Mouse (Mus musculus) cerebellum, adult 8-10 months (tissue): ENCODE data around the gene Dph6.
"Not testable (repeated sequence)": the region's sequence is repeated elsewhere in the genome, so short reads cannot be mapped to it uniquely, and the experiment has no call there.

Experiments used
- DNase-seq: peaks from one replicate; pipeline ENCODE4 v3.0.0; 2022

Dph6 gene

DNA sequence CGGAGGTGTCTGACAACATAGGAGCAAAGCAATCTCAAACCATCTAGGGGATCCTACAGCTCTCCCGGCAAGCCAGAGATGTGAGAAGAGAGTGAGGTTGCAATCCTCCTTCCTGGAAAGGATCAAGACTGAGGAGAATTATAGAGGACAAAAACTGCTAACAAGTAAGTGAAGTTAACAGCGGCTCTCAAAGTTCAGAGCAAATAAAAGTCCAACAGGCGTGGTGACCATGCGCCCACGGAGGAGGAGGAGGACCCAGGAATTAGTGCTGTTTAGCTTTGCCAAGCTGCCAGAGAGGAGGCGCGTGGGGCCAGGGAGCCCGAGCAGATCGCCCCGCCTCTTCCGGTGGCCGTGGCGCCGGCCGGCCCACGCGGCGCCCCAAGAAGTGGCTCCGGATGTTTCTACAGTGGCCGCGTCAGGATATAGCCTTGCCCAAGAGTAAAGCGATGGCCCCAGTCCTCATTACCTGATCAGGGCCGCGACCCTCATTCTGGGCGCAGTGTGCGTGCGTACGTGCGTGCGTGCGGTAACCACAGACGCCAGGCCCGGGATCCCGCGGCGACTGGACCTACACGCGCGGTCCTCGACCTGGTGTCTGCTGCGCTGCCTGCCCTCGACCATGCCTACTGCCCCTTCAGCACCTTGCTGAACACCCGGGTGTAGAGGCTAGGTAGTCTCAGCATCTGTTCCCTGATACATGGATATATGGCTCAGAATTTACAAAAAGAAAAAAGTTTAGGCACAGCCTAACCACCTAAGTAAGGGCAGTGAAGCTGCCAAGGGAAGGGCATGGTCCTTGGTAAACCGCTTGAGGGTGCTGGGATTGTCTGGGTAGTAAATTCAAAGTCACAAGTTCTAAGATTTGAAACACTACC, at the start of gene Dph6:
Dph6 (minus strand) TSS at position 600 of the 875 bp plus-strand sequence.
- peak; percentile 90 for DNase-seq

DNA sequence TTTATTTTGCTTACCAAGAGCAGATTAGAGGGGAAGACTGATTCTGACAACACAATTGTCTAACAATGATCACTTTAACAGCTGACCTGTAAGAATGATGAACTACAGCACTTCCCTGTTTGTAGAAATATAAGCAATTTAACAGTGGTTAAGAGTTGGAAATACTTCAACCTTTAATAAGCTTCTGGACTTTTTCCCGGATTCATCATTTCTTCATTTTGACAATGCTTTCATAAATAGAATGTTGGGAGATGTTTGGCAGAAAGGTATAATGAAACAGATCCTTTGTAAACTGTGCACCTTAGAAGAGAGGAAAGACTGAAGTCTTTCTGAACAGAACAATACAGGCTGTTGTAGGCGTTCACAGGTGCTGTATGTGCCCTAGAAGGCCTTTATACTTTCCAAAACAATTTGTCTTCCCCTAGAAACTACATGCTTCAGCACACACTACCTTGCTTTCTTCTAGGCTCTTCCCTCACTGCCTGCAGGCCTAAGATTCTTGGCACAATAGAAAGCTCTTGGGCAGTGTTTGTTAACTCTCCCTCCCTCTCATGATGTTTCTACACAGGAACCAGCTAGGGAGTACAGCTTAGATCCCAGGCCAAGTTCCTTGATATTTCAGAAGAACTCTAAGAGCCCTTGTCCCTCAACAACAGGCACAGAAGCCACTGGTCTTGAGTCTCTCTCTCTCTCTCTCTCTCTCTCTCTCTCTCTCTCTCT, 46.4 kb upstream of the Dph6 start:
- no peak for DNase-seq

- DNase-seq = no peak
Observed at GRCm38 (mm10) chr2:114691607-114692006, 36.8 kb upstream of the Dph6 start.

DNA sequence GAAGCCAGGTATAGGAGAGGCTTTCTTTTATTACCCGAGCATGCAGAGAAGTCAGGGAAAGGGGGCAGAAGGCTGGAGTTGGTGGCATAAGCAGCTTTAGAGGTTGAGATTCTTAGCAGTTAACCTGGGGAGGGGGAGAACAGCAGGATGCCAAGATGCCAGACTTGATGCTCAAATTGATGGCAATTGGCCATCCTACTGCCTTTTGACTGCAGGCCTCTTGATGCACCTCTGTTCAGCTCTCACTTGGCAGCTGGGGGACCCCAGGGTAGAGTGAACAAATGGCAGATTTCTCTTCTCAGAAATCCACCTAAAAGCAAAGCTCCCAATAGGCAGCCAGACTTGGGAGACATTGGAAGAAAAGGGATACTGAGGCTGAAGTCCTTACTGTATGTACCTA, 32.7 kb upstream of the Dph6 start:
- no peak for DNase-seq

DNA sequence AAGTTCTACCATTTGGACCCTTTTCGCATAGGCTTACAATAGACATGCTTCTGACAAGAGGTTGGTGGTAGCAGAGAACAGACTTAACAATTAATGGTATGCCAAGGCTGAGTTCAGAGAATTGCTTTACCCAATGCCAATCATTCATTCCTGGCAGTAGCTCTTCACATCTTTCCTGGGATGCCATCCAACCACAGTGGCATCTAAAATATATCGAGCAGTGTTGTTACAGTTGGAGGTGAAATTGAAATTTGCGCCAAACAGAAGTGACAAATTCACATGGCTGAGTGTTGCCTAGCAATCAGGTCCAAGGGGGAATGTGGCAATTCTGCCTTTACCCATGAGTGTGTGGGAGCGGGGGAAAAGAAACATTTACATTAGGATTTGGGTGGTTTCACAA, 32.3 kb upstream of the Dph6 start:
- DNase-seq = no peak

DNA sequence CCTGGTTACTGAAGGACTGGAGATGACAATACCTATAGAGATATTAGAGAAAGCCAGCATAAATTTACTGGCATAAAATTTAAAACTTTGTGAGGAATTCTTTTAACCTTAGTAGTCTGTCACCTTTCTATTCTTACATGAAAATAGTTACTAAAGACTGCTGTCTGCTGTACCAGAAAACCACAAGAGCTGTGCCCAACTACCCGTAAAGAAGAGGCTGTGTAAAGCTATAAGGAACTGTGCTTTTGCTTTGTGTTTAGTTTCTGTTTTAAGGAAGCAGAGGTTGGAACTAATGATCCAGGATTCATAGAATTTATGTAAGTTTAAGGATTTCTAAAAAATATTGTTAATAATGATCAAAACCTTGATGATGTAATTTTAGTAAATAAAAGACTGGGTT, 19.1 kb upstream of the Dph6 start:
- DNase-seq = no peak

- no peak for DNase-seq
Observed at GRCm38 (mm10) chr2:114670983-114671382, 16.2 kb upstream of the Dph6 start.

GRCm38 (mm10) chr2:114658954-114659353, 4.2 kb upstream of the Dph6 start:
- no peak for DNase-seq

GRCm38 (mm10) chr2:114646240-114646639, 8.5 kb downstream of the Dph6 start:
- no peak for DNase-seq

- no peak for DNase-seq
Observed at GRCm38 (mm10) chr2:114643832-114644231, 10.9 kb downstream of the Dph6 start.

- no peak for DNase-seq
Observed at GRCm38 (mm10) chr2:114624683-114625082, 30.1 kb downstream of the Dph6 start.

DNA sequence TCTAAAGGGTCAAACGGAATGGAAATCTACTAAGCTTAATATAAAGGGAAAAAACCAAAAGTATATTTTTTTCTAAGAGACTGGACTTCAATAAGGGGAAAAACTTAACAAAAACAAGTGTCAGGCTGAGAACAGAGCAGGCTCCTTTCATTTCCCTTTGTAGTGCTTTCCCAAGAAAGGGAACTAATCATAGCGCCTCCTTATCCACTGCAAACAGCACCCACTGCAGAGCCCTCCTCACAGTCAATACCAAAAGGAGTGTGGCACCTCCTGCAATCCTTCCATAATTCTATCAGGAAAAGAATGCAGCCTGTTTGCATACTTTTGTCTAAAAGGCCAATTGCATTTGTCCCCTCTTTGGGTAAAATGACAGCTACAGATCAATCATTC, 32.2 kb downstream of the Dph6 start:
- no peak for DNase-seq

DNA sequence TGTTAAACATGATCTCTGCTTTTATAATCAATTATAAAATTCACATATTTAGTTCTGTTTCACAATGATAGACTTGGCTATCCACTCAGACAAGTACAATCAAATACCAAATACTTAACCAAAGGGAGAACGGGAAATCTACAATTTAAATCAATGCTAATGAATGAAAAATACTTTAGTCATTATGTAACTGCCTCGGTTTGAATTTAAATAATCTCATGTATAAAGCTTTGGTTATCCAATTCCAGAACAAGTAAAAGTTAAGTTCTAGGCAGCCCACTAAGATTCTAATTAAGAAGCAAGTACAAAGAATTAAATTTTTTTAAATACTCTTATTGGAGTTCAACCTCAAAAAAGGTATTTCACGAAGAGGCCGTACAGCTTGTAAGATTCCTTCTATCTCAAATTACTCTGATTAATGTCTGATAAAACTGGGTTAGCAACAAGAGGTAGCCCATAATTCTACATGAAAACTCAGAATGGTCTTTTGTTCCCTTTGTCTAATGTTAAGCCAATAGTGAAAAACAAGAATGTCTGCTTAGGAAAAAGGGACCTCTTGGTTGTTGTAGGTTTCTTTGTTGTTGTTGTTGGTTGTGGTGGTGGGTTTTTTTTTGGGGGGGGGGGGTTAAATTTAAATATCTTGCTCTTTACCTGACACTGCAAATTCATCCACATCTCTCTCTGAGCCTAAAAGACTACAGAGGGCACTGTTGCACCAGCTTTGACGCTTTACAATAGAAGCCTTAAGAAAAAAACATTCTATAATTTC, 32.8 kb downstream of the Dph6 start:
- DNase-seq = no peak

GRCm38 (mm10) chr2:114611576-114611975, 43.2 kb downstream of the Dph6 start:
- DNase-seq = no peak

- DNase-seq = no peak
Observed at GRCm38 (mm10) chr2:114610110-114610509, 44.7 kb downstream of the Dph6 start.

GRCm38 (mm10) chr2:114605202-114605601, 49.6 kb downstream of the Dph6 start:
- DNase-seq = not testable (repeated sequence)

DNA sequence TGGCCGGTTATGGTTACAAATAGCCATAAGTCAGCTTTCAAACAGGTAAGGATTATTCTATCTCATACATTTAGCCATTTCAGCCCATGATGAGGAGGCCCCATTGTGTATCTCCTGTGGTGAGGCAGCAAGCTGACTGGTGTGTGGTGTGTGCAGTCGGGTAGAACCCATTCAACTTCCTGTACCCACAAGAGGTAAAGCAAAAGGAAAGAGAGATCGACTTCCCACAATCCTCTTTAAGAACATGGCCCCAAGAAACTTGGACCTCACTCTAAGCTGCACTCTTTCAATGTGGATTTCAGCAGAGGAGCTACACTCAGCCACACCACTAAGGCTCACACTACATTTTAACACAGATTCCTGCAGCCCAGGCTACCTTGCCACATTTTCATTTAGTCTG, 53.6 kb downstream of the Dph6 start:
- DNase-seq = no peak

DNA sequence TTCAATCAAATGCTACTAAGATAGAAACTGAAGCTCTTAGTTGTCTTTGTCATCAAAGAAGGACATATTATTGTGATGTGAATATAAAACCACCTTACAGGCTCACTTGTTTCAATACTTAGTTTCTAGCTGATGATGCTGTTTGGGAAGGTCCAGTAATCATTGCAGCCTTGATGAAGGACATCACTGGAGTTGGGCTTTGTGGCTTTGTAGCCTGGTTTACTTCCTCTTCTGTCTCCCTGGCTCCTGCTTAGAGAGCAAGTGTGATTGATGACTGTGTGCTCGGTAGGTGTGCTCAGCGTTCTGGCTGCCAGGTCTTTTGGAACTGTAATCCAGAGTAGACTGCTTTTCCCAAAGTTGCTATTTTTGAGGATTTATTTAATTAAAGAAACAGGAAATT, 55.0 kb downstream of the Dph6 start:
- DNase-seq = no peak

DNA sequence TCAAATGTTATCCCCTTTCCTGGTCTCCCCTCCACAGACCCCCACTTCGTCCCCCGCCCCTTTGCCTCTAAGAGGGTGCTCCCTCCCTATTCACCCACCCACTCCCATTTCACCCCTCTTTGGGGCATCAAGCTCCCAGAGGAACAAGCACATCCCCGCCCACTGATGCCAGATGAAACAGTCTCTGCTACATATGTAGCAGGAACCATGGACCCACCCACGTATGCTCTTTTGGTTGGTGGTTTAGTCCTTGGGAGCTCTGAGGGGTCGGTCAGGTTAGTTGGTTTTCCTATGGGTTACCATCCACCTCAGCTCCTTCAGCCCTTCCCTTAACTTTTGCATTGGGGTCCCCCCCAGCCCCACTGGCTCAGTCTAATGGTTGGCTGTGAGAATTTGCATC, 61.4 kb downstream of the Dph6 start:
- DNase-seq = no peak

DNA sequence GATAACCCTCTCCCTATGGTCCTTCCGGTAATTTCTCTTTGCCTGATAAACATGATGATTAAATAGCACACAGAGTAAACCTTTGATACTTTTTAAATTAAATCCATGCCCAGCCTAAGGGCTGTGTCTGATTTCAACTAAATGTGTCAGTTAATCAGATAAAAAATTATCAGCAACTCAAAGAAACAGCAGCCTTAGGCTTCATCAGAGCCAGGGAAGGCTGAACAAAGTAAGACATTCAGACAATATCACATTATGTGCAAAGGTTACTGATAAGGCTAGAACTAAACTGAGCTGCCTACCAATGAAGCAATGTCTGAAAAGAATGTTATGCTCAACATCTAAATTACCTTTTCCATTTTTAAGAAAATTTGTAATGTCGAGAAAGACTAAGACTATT, 74.0 kb downstream of the Dph6 start:
- no peak for DNase-seq

DNA sequence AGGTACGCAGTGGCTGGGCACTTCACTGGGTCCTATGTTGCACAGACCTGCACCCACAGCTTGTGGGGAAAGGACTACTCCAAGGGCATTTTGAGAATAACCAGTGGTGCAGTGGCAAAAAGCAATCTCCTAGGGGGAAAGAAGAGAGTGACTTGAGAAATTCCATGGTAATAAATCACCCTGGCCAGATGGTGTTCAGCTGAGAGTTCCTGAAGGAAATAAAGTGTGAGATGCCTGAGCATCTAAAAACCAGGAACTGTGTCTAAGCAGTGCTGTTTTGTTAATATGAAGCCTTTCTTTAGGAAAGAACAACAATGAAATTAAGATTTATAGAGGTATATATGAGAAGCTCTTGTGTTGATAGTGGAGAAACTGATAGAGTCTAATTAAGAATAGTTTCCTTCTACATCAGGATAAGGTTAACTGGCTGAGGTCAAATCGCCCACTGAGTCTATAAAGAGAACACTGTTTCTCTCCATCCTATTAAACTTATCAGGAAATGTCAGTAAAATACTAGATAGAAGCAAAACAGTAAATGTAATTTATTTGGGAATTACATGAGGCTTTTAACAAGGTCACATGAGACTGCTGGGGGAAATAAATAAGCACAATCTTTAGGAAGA, 111.7 kb downstream of the Dph6 start:
- DNase-seq = no peak

DNA sequence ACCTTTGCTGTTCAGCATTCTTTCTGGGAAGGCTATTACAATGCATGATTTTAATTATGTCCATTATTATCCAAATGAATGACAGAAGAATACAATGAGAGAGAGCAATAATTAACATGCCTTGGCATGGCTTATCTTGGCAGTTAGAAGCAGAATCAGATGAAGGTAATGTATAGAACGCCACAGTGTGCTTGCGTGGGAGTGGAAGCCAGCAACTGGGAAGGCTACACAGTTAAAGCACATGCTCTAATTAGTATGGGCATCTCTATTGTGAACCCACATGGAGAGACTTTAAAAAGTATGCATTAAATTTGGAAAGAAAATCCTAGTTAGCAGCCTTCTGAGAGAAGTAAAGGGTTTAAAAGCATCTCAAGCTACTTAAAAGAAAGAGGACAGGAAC, 112.4 kb downstream of the Dph6 start:
- DNase-seq = no peak

DNA sequence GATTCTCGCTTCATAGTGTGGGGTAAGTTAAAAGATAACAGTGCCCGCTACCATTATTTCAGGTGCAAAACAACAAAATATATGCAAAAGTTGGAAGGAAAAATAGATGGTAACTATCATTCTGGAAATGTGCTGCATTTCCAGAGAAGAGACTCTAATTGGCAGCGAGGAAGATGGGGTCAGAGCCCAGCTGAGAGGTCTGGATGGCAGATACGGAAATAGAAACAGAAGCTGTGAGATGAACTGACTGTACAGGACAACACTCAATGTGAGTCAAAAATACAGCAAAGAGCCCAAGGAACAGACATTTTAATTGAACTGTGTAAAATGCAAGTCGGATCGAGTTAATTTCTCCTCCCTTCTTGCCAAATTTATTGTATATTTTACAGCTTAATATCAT, 114.3 kb downstream of the Dph6 start:
- peak; percentile 6 for DNase-seq
